Mouse (Mus musculus): Measurements from ENCODE around the gene Arl5c.

Gene Arl5c

DNA sequence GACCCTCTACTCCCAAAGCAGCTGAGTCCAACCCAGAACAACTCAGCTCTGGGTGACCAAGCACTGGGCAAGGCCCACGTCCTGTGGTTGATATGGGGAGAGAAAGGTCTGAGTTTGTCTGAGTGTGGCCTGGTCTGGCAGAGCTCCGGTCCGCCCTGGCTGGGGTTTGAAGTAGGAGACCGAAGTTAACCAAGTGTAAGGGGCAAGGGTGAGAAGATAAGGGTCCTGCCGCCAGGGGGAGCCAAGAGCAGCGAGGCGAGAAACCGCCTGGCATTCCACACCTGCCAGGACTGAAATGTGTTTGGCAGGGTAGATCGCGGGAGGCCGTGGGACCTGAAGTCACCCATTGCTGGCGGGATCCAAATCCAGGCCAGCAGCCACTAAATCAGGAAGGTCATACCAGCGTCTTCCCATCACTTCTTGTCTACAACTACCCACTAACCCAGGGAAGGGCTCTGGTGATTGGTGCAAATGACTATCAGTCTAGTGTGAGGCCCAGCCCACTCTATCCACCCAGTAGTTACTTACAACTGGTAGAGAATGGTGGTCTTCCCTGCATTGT lies 1.4 kb downstream of the Arl5c start:
- no peak for DNase-seq (ENCODE audit: low read depth)

DNA sequence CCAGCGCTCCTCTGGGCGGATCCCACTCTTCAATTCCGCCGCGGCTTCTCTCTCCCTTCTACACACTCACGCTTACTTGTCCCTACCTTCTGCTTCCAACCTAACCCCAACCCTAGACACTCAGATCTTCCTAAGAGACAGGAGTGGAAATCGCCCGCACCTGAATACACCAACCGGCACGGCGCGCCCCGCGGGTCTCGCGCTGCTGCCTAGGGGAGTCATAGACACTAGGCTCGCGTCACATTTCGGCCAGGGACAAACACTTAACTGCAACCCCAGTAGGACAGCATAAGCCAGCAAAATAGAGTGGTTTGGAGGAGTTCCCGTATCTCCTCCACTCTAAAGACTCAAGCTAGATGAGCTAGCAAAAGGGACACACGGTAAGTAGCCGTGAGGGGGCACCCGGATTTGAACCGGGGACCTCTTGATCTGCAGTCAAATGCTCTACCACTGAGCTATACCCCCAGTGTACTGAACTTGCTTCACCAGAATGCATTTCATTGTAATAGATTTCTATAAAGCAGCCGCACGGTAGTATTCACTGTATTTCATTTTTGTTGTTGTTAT lies 7.4 kb downstream of the Arl5c start:
- DNase-seq (ENCODE audit: low read depth): peak; percentile 68

GRCm38 (mm10) chr11:97987551-97988526 lies 8.1 kb downstream of the Arl5c start:
- peak; percentile 92 for DNase-seq (ENCODE audit: low read depth)

DNA sequence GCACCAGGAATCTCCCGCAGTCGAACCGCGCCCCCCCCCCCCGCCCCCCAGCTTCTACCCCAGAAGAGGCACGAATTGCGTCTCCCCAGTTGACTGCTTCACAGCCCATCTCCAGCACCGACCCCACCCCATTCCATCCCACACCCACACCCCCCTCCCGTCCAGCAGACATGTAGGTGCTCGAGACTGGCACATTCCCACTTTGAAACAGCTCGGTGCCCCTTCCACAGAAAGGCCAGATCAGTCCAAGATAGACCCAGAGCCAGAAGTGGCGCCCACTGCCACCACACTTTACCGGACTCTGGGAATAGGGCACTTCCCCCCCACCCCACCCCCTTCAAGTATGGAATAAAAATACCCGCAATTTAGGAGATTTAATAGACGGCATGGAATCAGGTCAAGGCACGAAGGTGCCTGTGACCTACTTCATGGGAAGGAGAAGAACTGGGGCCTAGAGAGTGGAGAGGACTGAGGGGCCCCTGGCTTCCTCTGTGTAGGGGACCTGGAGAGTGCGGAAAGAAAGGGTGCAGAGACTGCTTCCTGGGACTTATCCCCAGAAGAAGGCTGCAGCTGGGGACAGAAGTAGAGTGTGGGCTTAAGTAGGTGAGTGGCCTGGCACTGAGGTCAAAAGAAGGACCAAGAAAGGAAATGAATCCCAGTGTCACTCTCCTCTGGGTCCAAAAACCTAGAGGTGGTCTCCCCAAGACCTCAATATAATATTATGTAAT lies 9.1 kb downstream of the Arl5c start:
- no peak for DNase-seq (ENCODE audit: low read depth)

DNA sequence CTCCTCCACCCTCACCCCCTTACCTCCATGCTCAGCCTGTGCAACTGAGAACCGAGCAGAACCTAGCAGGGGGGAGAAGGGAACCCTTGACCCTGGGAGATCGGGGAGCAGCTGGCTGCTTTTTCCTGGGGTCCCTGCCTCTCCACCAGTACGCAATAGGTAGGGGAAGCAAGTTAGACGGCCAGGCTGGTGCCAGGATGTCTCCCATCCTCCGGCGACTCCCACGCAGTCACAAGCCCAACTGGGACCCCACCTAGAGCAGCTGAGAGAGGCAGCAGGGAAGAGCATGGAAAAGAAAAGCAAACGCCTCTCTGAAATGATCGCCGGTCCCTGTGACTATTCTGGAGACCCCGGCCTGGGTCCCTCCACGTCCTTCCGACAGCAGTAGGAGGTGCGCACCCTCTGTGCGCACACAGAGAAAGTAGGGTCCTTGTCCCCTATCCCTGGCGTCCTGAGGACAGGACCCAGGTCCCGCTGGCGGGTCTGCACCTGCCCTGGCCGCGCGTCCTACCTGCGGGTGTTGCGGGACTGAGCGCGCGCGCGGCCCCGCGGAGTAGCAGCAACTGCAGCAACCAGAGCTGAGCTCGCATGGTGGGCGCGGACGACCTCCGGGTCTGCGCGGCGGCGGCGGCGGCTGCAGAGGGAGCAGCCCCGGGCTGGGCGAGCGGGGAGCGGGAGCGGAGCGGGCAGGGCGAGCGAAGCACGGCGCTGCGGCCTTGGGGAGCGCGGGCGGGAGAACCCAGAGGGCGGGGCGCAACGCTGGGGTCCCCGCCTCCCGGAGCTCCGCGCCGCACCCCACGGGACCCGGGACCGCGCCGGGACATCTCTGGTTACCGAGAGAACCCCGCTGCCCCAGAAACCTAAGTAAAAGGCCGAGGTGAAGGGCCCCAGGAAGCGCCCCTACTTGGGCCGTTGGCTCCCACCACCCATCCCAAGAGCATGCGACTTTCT lies 10.0 kb downstream of the Arl5c start, which contains the start of gene Plxdc1:
TSS of gene Plxdc1 (minus strand) at position 718 of the 951 bp plus-strand sequence.
- DNase-seq (ENCODE audit: low read depth): no peak

GRCm38 (mm10) chr11:97983983-97984382 lies 12.0 kb downstream of the Arl5c start:
- DNase-seq (ENCODE audit: low read depth): no peak

DNA sequence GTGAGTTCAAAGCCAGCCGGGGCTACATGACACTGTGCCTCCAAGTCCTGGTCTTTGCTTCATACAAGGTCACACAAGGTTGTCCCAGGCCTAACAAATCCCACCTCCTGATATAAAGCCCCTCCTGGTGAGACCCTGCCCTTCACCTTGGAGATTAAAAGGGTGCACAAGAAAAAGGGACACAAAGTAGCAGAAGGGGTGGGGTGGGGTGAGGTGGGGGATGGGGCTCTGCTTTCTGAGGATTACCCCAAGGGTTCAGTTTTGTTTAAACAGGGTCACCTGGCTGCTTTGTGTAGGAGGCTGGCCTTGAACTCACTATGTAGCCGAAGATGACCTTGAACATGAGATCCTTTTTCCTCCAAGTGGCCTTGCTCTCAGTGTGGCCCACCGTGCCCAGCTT lies 12.5 kb downstream of the Arl5c start:
- DNase-seq (ENCODE audit: low read depth): no peak

DNA sequence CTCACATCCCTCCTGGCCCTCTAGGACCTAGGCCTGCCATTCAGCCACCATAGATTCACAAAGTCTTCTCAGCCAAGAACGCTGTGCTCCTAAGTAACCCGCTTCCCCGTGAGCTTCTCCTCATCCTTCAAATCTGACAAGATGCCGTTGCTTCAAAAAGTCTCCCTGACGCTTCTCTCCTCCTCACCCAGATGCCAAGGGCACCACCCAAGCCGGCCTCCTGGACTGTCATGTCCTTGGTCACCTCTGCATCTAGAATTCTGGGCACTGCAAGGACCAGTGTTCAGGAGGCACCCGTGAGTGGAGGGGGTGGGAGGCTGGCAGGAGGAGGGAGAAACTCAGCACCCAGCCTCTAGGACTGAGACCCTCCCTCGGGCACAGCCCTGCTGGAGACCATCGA lies 13.3 kb downstream of the Arl5c start:
- DNase-seq (ENCODE audit: low read depth): no peak

DNA sequence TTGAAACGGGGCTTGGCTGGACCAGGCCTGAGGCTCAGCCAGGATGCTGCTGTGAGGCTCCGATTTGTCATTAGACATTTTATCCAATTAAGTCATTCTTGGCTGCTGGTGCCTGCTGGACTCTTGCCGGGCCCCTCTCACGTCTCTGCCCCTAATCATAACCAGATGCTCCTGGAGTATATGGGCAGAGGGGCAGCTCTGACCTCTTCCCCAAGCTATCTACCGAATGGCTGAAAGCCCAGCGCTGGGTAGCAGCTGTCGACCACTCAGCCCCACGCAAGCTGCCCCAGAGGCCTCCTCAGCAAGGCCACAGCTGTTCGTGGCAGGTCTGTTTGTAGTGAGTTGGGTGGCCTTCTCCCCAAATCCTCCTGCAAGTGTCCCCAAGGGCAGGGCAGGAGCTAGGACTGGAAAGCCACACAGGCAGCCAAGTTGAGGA lies 15.4 kb downstream of the Arl5c start:
- no peak for DNase-seq (ENCODE audit: low read depth)

DNA sequence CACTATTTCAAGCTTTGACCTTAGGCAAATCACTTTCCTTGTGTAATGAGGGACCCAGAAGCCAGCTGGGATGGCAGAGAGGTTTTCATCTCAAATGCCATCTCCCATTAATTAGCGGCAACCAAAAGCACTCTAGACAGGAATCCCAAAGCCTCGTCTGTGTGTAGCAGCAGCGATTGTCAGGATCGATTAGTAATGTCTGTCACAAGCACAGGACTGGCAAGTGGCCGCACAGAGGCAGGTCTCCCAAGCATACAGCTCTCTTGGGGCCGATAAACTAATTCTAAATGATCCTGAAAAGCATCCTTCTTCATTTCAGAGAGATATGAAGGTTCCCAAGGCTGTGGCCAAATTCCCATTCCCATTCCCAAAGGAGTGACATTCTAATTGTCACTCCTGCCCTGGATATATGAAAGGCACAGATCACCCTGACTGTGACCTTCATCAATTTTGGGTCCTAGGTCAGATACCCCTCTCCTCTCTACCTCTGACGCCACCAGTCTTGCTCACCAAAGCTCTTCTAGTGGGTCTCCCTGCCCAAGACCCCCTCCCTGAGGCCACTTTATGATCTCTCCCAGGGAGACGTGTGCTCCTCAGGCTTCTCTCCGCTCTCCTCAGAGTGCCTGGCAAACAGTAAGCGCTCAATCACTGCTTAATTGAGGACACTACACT lies 16.0 kb downstream of the Arl5c start:
- DNase-seq (ENCODE audit: low read depth): no peak

- DNase-seq (ENCODE audit: low read depth): no peak
Observed at GRCm38 (mm10) chr11:97978392-97978791, 17.6 kb downstream of the Arl5c start.

DNA sequence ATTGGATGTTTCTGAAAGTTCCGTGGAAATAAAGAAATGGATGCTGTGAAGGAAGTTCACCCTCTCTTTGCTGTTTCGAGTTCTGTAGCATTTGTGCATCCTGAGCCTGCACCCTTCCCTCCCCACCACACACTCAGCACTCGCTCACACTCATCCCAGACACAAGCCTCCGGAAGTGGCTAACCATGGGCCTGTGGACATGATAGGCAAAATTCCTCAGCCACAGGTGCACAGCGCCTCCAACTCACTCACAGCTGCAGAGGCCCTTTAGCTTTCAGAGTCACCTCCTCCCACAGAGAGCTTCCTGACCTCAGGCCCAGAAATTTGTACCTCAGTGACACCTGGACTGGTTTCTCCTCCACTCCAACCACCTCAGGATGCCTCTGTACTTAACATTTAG lies 18.2 kb downstream of the Arl5c start:
- DNase-seq (ENCODE audit: low read depth): no peak

GRCm38 (mm10) chr11:97974746-97975145 lies 21.2 kb downstream of the Arl5c start:
- DNase-seq (ENCODE audit: low read depth): no peak

- DNase-seq (ENCODE audit: low read depth): no peak
Observed at GRCm38 (mm10) chr11:97974141-97974540, 21.8 kb downstream of the Arl5c start.

DNA sequence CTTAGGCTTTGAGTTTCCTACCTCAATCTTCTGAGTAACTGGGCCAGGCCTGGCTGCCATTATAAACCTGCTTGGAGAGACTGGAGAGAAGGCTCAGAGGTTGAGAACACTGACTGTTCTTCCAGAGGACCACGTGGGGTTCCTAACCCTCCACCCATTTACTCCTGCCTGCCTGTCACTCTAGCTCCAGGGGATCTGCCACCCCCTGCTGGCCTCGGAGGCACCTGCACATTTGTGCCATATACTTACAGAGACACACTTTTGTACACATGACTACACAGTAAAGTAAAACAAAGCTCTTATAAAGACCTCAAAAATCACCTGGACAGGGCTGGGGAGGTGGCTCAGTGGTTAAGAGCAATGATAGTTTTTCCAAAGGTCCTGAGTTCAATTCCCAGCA lies 23.5 kb downstream of the Arl5c start:
- no peak for DNase-seq (ENCODE audit: low read depth)

DNA sequence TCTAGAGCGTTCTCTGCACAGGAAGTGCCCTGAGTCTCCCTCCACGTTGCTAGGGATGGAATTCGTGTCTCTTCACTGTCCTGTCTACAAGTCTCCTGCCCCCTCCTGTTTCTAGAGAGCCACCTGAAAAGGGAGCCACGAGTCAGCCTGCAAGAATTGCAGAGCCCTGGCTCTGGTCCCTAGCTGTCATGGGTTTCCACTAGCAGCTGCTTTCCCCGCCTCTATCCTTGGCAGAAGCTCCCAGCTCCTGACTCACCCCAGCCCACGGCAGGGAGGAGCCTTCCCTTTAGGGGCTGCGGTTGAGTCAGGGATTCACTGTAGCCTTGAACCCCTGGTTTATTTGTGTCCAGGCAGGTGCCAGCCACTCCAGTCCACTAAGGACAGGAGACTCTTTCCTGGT lies 24.7 kb downstream of the Arl5c start:
- DNase-seq (ENCODE audit: low read depth): peak; percentile 93

GRCm38 (mm10) chr11:97970771-97971170 lies 25.2 kb downstream of the Arl5c start:
- DNase-seq (ENCODE audit: low read depth): no peak

- no peak for DNase-seq (ENCODE audit: low read depth)
Observed at GRCm38 (mm10) chr11:97968385-97968784, 27.6 kb downstream of the Arl5c start.

- peak; percentile 85 for DNase-seq (ENCODE audit: low read depth)
Observed at GRCm38 (mm10) chr11:97967114-97967513, 28.9 kb downstream of the Arl5c start.

- no peak for DNase-seq (ENCODE audit: low read depth)
Observed at GRCm38 (mm10) chr11:97960907-97961306, 35.1 kb downstream of the Arl5c start.

- DNase-seq (ENCODE audit: low read depth): no peak
Observed at GRCm38 (mm10) chr11:97959300-97959680, 36.7 kb downstream of the Arl5c start.

Data from fibroblast of lung, adult 2 months (primary cell).